Mouse (Mus musculus) liver, embryonic 15.5 days (tissue): ENCODE results near the gene Zfp536. TPM values are rescaled to one million over a fixed set of nuclear protein-coding genes. Genes with fewer than 3 reads are reported as not detected.

ENCODE experiments used
- ATAC-seq: fragments of 200-750 bp; cut with Nextera tagmentation; 2 replicates; pipeline ENCODE4 v1.8.0; 2017; ENCODE audit warnings: moderate number of reproducible peaks, mild to moderate bottlenecking, moderate library complexity; ENCODE audit not compliant: insufficient read depth
- H3K27ac ChIP-seq: fragments of 300-500 bp; sonication (generic); replicated peaks from 2 replicates; pipeline ENCODE4 v1.5.1; 2015; ENCODE audit warnings: mild to moderate bottlenecking, inconsistent platforms
- H3K27me3 ChIP-seq: fragments of 300-500 bp; sonication (generic); 2 replicates; pipeline ENCODE4 v1.6.1; 2015; ENCODE audit warnings: mild to moderate bottlenecking, inconsistent platforms
- H3K36me3 ChIP-seq: fragments of 300-500 bp; sonication (generic); replicated peaks from 2 replicates; pipeline ENCODE4 v1.6.1; 2015; ENCODE audit warnings: moderate library complexity, mild to moderate bottlenecking, inconsistent platforms
- H3K4me1 ChIP-seq: fragments of 300-500 bp; sonication (generic); replicated peaks from 2 replicates; pipeline ENCODE4 v1.6.1; 2015; ENCODE audit warnings: inconsistent platforms
- H3K4me2 ChIP-seq: fragments of 300-500 bp; sonication (generic); 2 replicates; pipeline ENCODE4 v1.6.1; 2015; ENCODE audit warnings: moderate library complexity, mild to moderate bottlenecking, inconsistent platforms
- H3K4me3 ChIP-seq: fragments of 300-500 bp; sonication (generic); replicated peaks from 2 replicates; pipeline ENCODE4 v1.5.1; 2015; ENCODE audit warnings: mild to moderate bottlenecking, inconsistent platforms
- H3K9ac ChIP-seq: fragments of 300-500 bp; sonication (generic); 2 replicates; pipeline ENCODE4 v1.6.1; 2015; ENCODE audit warnings: moderate library complexity, mild to moderate bottlenecking, inconsistent platforms
- H3K9me3 ChIP-seq: fragments of 300-500 bp; sonication (generic); replicated peaks from 2 replicates; pipeline ENCODE4 v1.6.1; 2016; ENCODE audit warnings: inconsistent platforms
- WGBS: fragments of 180-500 bp; shearing (Covaris S2); methylation state at CpG from one replicate; pipeline ENCODE4 v1.1.7; 2015; ENCODE audit warnings: mixed read lengths; ENCODE audit not compliant: insufficient replicate concordance; 5-methylcytosine and 5-hydroxymethylcytosine counted together
- polyA plus RNA-seq: library from polyadenylated mRNA; unstranded; fragments of >200 nt; fragmentation: Nextera tagmentation; extraction: Ambion mirVana; gene quantifications from 2 replicates; pipeline ENCODE4 v1.2.1, GENCODE M21; 2015

Gene Zfp536
- polyA plus RNA-seq, 1 experiment from 2014 or later = 0.07 TPM

GRCm38 (mm10) chr7:37774463-37774970 lies 1.1 kb upstream of the Zfp536 start:
- no peaks in the 10 kb centered on the region for H3K4me1 ChIP-seq
- no peak overlapping the region for H3K27ac ChIP-seq
- H3K9me3 ChIP-seq = no peaks in the 10 kb centered on the region
- 15% methylated on average over 11 of the region's 11 CpGs for WGBS
- H3K27me3 ChIP-seq = peaks cover 71% of the 10 kb centered on the region
- ATAC-seq = no peak
- no peak overlapping the region for H3K9ac ChIP-seq
- H3K4me2 ChIP-seq = no peak overlapping the region
- H3K4me3 ChIP-seq = no peak overlapping the region
- H3K36me3 ChIP-seq = no peaks in the 10 kb centered on the region

- WGBS = 13% methylated on average over 5 of the region's 5 CpGs
- peaks cover 77% of the 10 kb centered on the region for H3K27me3 ChIP-seq
Observed at GRCm38 (mm10) chr7:37773906-37774305, 465 bp upstream of the Zfp536 start.

GRCm38 (mm10) chr7:37772376-37773311 lies 797 bp downstream of the Zfp536 start:
- Histone ChIP-seq H3K4me3 (peak overlapping the region; percentile 44; the same call in 1 of the 2 replicates), H3K9me3 (no peaks in the 10 kb centered on the region), H3K4me1 (no peaks in the 10 kb centered on the region), H3K27ac (no peak overlapping the region), H3K36me3 (no peaks in the 10 kb centered on the region), H3K27me3 (peaks cover 90% of the 10 kb centered on the region), H3K4me2 (peak overlapping the region; percentile 64), H3K9ac (no peak overlapping the region)
- ATAC-seq = no peak
- WGBS = 2% methylated on average over 46 of the region's 46 CpGs

More at GRCm38 (mm10) chr7:37773906-37774305, 465 bp upstream of the Zfp536 start:
- no peaks in the 10 kb centered on the region for H3K9me3 ChIP-seq
- no peak overlapping the region for H3K27ac ChIP-seq
- no peak overlapping the region for H3K9ac ChIP-seq
- H3K4me3 ChIP-seq = no peak overlapping the region
- no peak for ATAC-seq
- no peak overlapping the region for H3K4me2 ChIP-seq
- no peaks in the 10 kb centered on the region for H3K4me1 ChIP-seq
- H3K36me3 ChIP-seq = no peaks in the 10 kb centered on the region

- WGBS = 1% methylated on average over 74 of the region's 75 CpGs
- no peak for ATAC-seq
- Histone ChIP-seq H3K9ac (no peak overlapping the region), H3K4me2 (peak overlapping the region; percentile 64), H3K9me3 (no peaks in the 10 kb centered on the region), H3K36me3 (no peaks in the 10 kb centered on the region), H3K4me1 (no peaks in the 10 kb centered on the region), H3K27me3 (peaks cover 96% of the 10 kb centered on the region), H3K27ac (no peak overlapping the region), H3K4me3 (peak overlapping the region; percentile 44)
Observed at GRCm38 (mm10) chr7:37771491-37772375, 1.7 kb downstream of the Zfp536 start.

- Histone ChIP-seq H3K4me2 (peak overlapping the region; percentile 57), H3K36me3 (no peaks in the 10 kb centered on the region), H3K27ac (no peak overlapping the region), H3K4me1 (no peaks in the 10 kb centered on the region), H3K9ac (no peak overlapping the region), H3K27me3 (peaks cover 93% of the 10 kb centered on the region), H3K4me3 (peak overlapping the region; percentile 32), H3K9me3 (no peaks in the 10 kb centered on the region)
- no peak for ATAC-seq
- WGBS = under 1% methylated on average over 57 of the region's 57 CpGs
Observed at GRCm38 (mm10) chr7:37770400-37771050, 2.9 kb downstream of the Zfp536 start.

GRCm38 (mm10) chr7:37769526-37770399 lies 3.7 kb downstream of the Zfp536 start:
- Histone ChIP-seq H3K4me3 (peak overlapping the region; percentile 32), H3K4me2 (peak overlapping the region; percentile 57), H3K4me1 (no peaks in the 10 kb centered on the region), H3K36me3 (no peaks in the 10 kb centered on the region), H3K27me3 (peaks cover 88% of the 10 kb centered on the region), H3K27ac (no peak overlapping the region), H3K9me3 (no peaks in the 10 kb centered on the region), H3K9ac (no peak overlapping the region)
- no peak for ATAC-seq
- WGBS = 1% methylated on average over 53 of the region's 53 CpGs

GRCm38 (mm10) chr7:37769004-37769403 lies 4.4 kb downstream of the Zfp536 start:
- 0 out of 2 replicates have a peak overlapping the region, but pooled peaks have one; percentile 4 for H3K4me3 ChIP-seq
- H3K4me2 ChIP-seq = peak overlapping the region; percentile 25
- peaks cover 81% of the 10 kb centered on the region for H3K27me3 ChIP-seq
- 1% methylated on average over 28 of the region's 28 CpGs for WGBS
- H3K9ac ChIP-seq = no peak overlapping the region
- no peaks in the 10 kb centered on the region for H3K4me1 ChIP-seq
- H3K27ac ChIP-seq = no peak overlapping the region
- ATAC-seq = no peak
- H3K36me3 ChIP-seq = no peaks in the 10 kb centered on the region
- no peaks in the 10 kb centered on the region for H3K9me3 ChIP-seq

GRCm38 (mm10) chr7:37768310-37768940 lies 5.0 kb downstream of the Zfp536 start:
- no peak overlapping the region for H3K4me2 ChIP-seq
- no peak overlapping the region for H3K9ac ChIP-seq
- WGBS = 7% methylated on average over 10 of the region's 10 CpGs

GRCm38 (mm10) chr7:37758886-37759285 lies 14.6 kb downstream of the Zfp536 start:
- Histone ChIP-seq H3K4me1 (no peaks in the 10 kb centered on the region), H3K4me2 (no peak overlapping the region), H3K36me3 (no peaks in the 10 kb centered on the region), H3K27me3 (0 out of 2 replicates have a peak, but pooled peaks cover 4% of the 10 kb centered on the region), H3K9ac (no peak overlapping the region), H3K4me3 (no peak overlapping the region), H3K27ac (no peak overlapping the region), H3K9me3 (no peaks in the 10 kb centered on the region)
- ATAC-seq = no peak
- 54% methylated on average over 5 of the region's 5 CpGs for WGBS

More at GRCm38 (mm10) chr7:37768310-37768940, 5.0 kb downstream of the Zfp536 start:
- H3K36me3 ChIP-seq = no peaks in the 10 kb centered on the region
- no peaks in the 10 kb centered on the region for H3K4me1 ChIP-seq
- H3K9me3 ChIP-seq = no peaks in the 10 kb centered on the region
- peaks cover 80% of the 10 kb centered on the region for H3K27me3 ChIP-seq
- no peak for ATAC-seq
- H3K27ac ChIP-seq = no peak overlapping the region
- no peak overlapping the region for H3K4me3 ChIP-seq
